Mouse (Mus musculus) mammary gland, adult 2 months (tissue): ENCODE data around the gene Adam1a. TPM values are rescaled to one million over a fixed set of nuclear protein-coding genes. Genes with fewer than 3 reads are reported as not detected.

ENCODE experiments used
- polyA plus RNA-seq: library from polyadenylated mRNA; depleted of rRNA; stranded (reverse); fragments of >200 nt; gene quantifications from 2 replicates; pipeline ENCODE4 v1.2.3, GENCODE M21; 2012; ENCODE audit warnings: low replicate concordance; rRNA removed

The Adam1a gene
- polyA plus RNA-seq, result 3.5 and 4.6 TPM in 2 replicates

DNA sequence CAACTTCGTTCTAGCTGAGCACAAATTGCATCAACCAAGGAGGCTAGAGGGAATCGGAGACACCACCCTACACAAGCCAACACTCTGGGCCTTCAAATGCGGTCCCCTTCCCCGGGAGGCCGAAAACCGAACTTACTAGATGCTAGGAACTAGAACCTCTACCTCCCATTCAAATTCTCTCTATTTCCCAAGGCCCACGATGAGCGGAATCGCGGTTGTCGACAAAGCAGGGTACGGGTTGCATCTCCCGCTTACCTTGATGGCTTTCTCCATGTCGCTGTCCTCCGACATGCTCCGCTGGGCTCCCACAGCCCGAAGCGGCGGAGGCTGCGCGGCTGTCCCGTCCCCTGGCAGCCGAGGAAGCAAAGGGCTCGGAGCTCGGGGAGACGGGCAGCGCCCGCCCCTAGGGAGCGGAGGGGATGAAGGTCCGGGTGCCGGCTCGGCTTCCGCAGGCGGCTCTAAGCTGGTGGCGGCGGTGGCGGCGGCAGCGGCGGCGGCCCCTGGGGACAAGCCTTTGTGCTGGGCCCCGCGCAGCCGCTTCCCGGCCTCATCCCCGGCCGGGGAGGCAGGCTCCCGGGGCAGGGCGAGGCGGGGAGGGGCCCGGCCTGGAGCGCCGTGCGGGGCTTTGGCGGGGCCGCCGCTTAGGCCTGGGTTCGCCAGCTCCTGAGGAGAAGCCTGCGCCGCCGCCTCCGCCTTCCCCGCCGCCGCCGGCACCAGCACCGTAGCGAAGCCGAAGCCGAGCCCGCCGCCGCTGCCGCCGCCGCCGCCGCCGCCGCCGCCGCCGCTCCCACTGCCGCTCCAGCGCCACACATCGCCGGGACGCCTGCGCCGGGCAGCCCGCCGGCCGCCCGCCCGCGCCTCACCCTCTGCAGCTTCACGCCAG is at the start of gene Adam1a, which contains the start of gene Gm42878:
TSS of gene Adam1a (minus strand) at position 573 of the 883 bp plus-strand sequence.
TSS of gene Gm42878 (minus strand) at position 573 of the 883 bp plus-strand sequence.

GRCm38 (mm10) chr5:121593451-121594401 is 48.4 kb upstream of the Adam1a start, which contains the start of gene Aldh2:
Gene Aldh2 (minus strand): TSS chr5:121593824.

GRCm38 (mm10) chr5:121545793-121546529 is 679 bp upstream of the Adam1a start, which contains the start of gene Mapkapk5:
Gene Mapkapk5 (minus strand): TSS chr5:121545905.

DNA sequence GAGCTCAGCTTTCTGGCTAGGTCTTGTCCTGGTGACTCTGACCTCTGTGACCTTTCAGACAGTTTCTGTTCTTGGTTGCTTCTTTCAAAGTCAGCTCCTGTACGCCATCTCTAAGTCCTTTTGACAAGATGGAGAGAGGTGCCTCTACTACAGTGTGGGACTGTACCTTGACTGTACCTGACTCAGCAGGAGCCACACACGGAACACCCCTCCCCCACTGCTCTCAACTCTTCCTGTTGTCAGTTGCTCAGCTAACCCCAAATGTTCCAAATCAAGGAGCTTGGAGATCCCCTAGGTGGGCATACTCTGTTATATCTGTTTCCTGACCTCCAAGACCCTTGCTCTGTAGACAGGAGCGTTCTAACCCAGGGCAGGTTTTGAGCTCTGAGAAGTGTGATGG is 42.1 kb downstream of the Adam1a start, which contains the start of gene Adam1b:
TSS of gene Adam1b (minus strand) at position 205 of the 400 bp plus-strand sequence.

Other genes with a start within 250 kb of the Adam1a start
- 86.6 and 112 TPM in 2 replicates for gene Trafd1, start 159.8 kb downstream of the Adam1a start, polyA plus RNA-seq
- 8.0 and 14.5 TPM in 2 replicates for gene Naa25, start 147.5 kb downstream of the Adam1a start, polyA plus RNA-seq
- 5.0 and 5.9 TPM in 2 replicates for gene Tmem116, start 93.6 kb downstream of the Adam1a start, polyA plus RNA-seq
- gene Erp29, start 93.0 kb downstream of the Adam1a start, polyA plus RNA-seq, result 33.2 and 36.1 TPM in 2 replicates
- gene Adam1b, start 42.0 kb downstream of the Adam1a start, polyA plus RNA-seq, result not detected in 2 replicates
- 0.53 TPM in 1 of 2 replicates, not detected in the other for gene Gm42878, start within 50 bp of the Adam1a start, polyA plus RNA-seq
- 20.2 and 45.8 TPM in 2 replicates for gene Mapkapk5, start 423 bp upstream of the Adam1a start, polyA plus RNA-seq
- 766 and 1,278 TPM in 2 replicates for gene Aldh2, start 48.3 kb upstream of the Adam1a start, polyA plus RNA-seq
- 12.6 and 41.3 TPM in 2 replicates for gene Acad12, start 73.5 kb upstream of the Adam1a start, polyA plus RNA-seq
- gene Acad10, start 115.0 kb upstream of the Adam1a start, polyA plus RNA-seq, result 11.9 and 15.8 TPM in 2 replicates
- gene Brap, start 115.1 kb upstream of the Adam1a start, polyA plus RNA-seq, result 21.4 and 27.2 TPM in 2 replicates
- gene Atxn2, start 165.9 kb upstream of the Adam1a start, polyA plus RNA-seq, result 113 and 128 TPM in 2 replicates